Mouse (Mus musculus) ES-Bruce4 (cell line): Measurements from ENCODE around the gene Cadps. TPM values are rescaled to one million over a fixed set of nuclear protein-coding genes. Genes with fewer than 3 reads are reported as not detected.
A peak's percentile ranks its signal among the peaks of the same experiment; 100 is the strongest.
"Not testable (repeated sequence)": the region's sequence is repeated elsewhere in the genome, so short reads cannot be mapped to it uniquely, and the experiment has no call there.

Experiments used
- H3K27ac ChIP-seq: 2 replicates; pipeline ENCODE4 v1.5.1; 2012; ENCODE audit warnings: low read length, inconsistent platforms; ENCODE audit not compliant: insufficient read depth
- H3K27me3 ChIP-seq: 2 replicates; pipeline ENCODE4 v1.6.1; 2012; ENCODE audit warnings: mild to moderate bottlenecking, low read length, inconsistent platforms; ENCODE audit not compliant: control insufficient read depth, poor library complexity, insufficient read depth, severe bottlenecking
- H3K36me3 ChIP-seq: 2 replicates; pipeline ENCODE4 v1.6.1; 2012; ENCODE audit warnings: inconsistent platforms, mild to moderate bottlenecking, low read length, moderate library complexity; ENCODE audit not compliant: control insufficient read depth, poor library complexity, insufficient read depth, severe bottlenecking
- H3K4me1 ChIP-seq: one replicate; pipeline ENCODE4 v1.8.1; 2011; ENCODE audit warnings: low read length; ENCODE audit not compliant: control insufficient read depth, insufficient read depth
- H3K4me3 ChIP-seq: 2 replicates; pipeline ENCODE4 v1.5.1; 2011; ENCODE audit warnings: low read depth, mild to moderate bottlenecking, low read length
- H3K9ac ChIP-seq: 2 replicates; pipeline ENCODE4 v1.6.1; 2012; ENCODE audit warnings: low read depth, mild to moderate bottlenecking, inconsistent platforms; ENCODE audit not compliant: poor library complexity, severe bottlenecking
- H3K9me3 ChIP-seq: replicated peaks from 2 replicates; pipeline ENCODE4 v1.6.1; 2012; ENCODE audit warnings: mild to moderate bottlenecking, low read length, inconsistent platforms; ENCODE audit not compliant: control insufficient read depth, poor library complexity, insufficient read depth, severe bottlenecking
- CTCF ChIP-seq: IDR thresholded peaks from one replicate; pipeline ENCODE4 v1.8.1; 2011; ENCODE audit warnings: low read depth, low read length
- EP300 ChIP-seq: IDR thresholded peaks from 2 replicates; pipeline ENCODE4 v1.6.1; 2011; ENCODE audit warnings: low read depth, low read length; ENCODE audit not compliant: insufficient read depth
- POLR2A ChIP-seq: IDR thresholded peaks from one replicate; pipeline ENCODE4 v1.8.1; 2011; ENCODE audit warnings: low read length; ENCODE audit not compliant: insufficient read depth
- polyA plus RNA-seq: library from polyadenylated mRNA; stranded (reverse); fragments of >200 nt; gene quantifications from 2 replicates; pipeline ENCODE4 v1.2.4, GENCODE M21; 2011; ENCODE audit warnings: low read depth; ENCODE audit not compliant: missing spikeins, insufficient read depth, insufficient read length

Gene Cadps
- polyA plus RNA-seq, 1 experiment: 1.3 TPM

- no peak overlapping the region for H3K9ac ChIP-seq
- TF ChIP-seq CTCF (no peak), EP300 (no peak), POLR2A (no peak)
- no peaks in the 10 kb centered on the region for H3K4me1 ChIP-seq
- H3K27me3 ChIP-seq: no peaks in the 10 kb centered on the region
- no peaks in the 10 kb centered on the region for H3K9me3 ChIP-seq
- H3K27ac ChIP-seq: no peak overlapping the region
- H3K4me3 ChIP-seq: no peak overlapping the region
- H3K36me3 ChIP-seq: no peaks in the 10 kb centered on the region
These were observed 245.3 kb downstream of the Cadps start for GRCm38 (mm10) chr14:12577475-12578140.

GRCm38 (mm10) chr14:12575105-12575504, 247.8 kb downstream of the Cadps start:
- TF ChIP-seq POLR2A: no peak
- TF ChIP-seq EP300: no peak
- TF ChIP-seq CTCF: peak; percentile 38
- H3K9me3 ChIP-seq: no peaks in the 10 kb centered on the region
- no peak overlapping the region for H3K4me3 ChIP-seq

GRCm38 (mm10) chr14:12574336-12574735, 248.5 kb downstream of the Cadps start:
- no peaks in the 10 kb centered on the region for H3K36me3 ChIP-seq
- no peak overlapping the region for H3K4me3 ChIP-seq
- no peaks in the 10 kb centered on the region for H3K4me1 ChIP-seq
- no peaks in the 10 kb centered on the region for H3K9me3 ChIP-seq
- no peaks in the 10 kb centered on the region for H3K27me3 ChIP-seq
- TF ChIP-seq POLR2A (no peak), EP300 (no peak), CTCF (no peak)
- no peak overlapping the region for H3K27ac ChIP-seq
- H3K9ac ChIP-seq: no peak overlapping the region

More at GRCm38 (mm10) chr14:12575105-12575504, 247.8 kb downstream of the Cadps start:
- Histone ChIP-seq H3K27ac (no peak overlapping the region), H3K9ac (no peak overlapping the region), H3K27me3 (no peaks in the 10 kb centered on the region), H3K4me1 (no peaks in the 10 kb centered on the region), H3K36me3 (no peaks in the 10 kb centered on the region)

- H3K9ac ChIP-seq, H3K27ac ChIP-seq, H3K4me3 ChIP-seq, H3K9me3 ChIP-seq, H3K27me3 ChIP-seq, H3K4me1 ChIP-seq, H3K36me3 ChIP-seq: not testable (repeated sequence)
These were observed 261.1 kb downstream of the Cadps start for GRCm38 (mm10) chr14:12561730-12562129.

- no peaks in the 10 kb centered on the region for H3K4me1 ChIP-seq
- no peak overlapping the region for H3K4me3 ChIP-seq
- no peak overlapping the region for H3K27ac ChIP-seq
- no peaks in the 10 kb centered on the region for H3K27me3 ChIP-seq
- no peaks in the 10 kb centered on the region for H3K9me3 ChIP-seq
- H3K36me3 ChIP-seq: no peaks in the 10 kb centered on the region
- TF ChIP-seq CTCF (no peak), POLR2A (no peak), EP300 (no peak)
- H3K9ac ChIP-seq: no peak overlapping the region
These were observed 262.7 kb downstream of the Cadps start for GRCm38 (mm10) chr14:12560233-12560577.

GRCm38 (mm10) chr14:12559574-12560232, 263.2 kb downstream of the Cadps start:
- H3K9me3 ChIP-seq: no peaks in the 10 kb centered on the region
- no peaks in the 10 kb centered on the region for H3K4me1 ChIP-seq

More at GRCm38 (mm10) chr14:12559574-12560232, 263.2 kb downstream of the Cadps start:
- H3K36me3 ChIP-seq: no peaks in the 10 kb centered on the region
- H3K9ac ChIP-seq: no peak overlapping the region
- TF ChIP-seq CTCF (no peak), EP300 (no peak), POLR2A (no peak)
- no peak overlapping the region for H3K27ac ChIP-seq
- no peaks in the 10 kb centered on the region for H3K27me3 ChIP-seq
- H3K4me3 ChIP-seq: no peak overlapping the region
